Comparison of ENCODE assay signal across 8 mouse cellular contexts in genomic region chr6:39592401-39593214, GRCm38 (mm10). TPM values are rescaled to one million over a fixed set of nuclear protein-coding genes. Genes with fewer than 3 reads are reported as not detected.
DNase-seq lines count a peak whose midpoint lies in the region; ATAC-seq lines count a peak whose summit lies in the region.

Gene Ndufb2, plus strand, starts transcription at chr6:39592574.

- WGBS in lung, embryonic 16.5 days: under 1% methylated on average over 56 of the region's 56 CpGs

- peak; percentile 99 for ATAC-seq in hematopoietic stem cell, adult 5-6 weeks (replicated peaks in 1 of 2; ENCODE audit: insufficient read depth in 1 of 2, low FRiP score in 2 of 2, low TSS enrichment in 1 of 2, low read depth in 1 of 2, poor library complexity in 2 of 2, severe bottlenecking in 2 of 2)
- ATAC-seq in lung, embryonic 16.5 days (ENCODE audit: low read depth): peak; percentile 99

- H3K4me1 ChIP-seq in lung, embryonic 16.5 days (replicated peaks; ENCODE audit: control insufficient read depth, insufficient read depth, low read length): peaks cover 8% of the 10 kb centered on the region

- peaks cover 12% of the 10 kb centered on the region for H3K36me3 ChIP-seq in lung, embryonic 16.5 days (ENCODE audit: control insufficient read depth, insufficient read depth, low read length)

- peak; percentile 83 for DNase-seq in MEL-GATA-1-ER (ENCODE audit: extremely low read depth, low read depth)
- peak; percentile 96 for DNase-seq in cerebellum, adult 8-10 months
- DNase-seq in forelimb bud, embryonic 11.5 days (ENCODE audit: low read depth, low spot score): peak; percentile 94
- peak; percentile 95 for DNase-seq in layer of hippocampus, adult 9-10 months (ENCODE audit: low spot score)
- DNase-seq in ovary, postnatal 10 days (ENCODE audit: low spot score): peak; percentile 94
- peak; percentile 87 for DNase-seq in thymus, postnatal 10 days (ENCODE audit: low spot score in 2 of 2)

- peak within 1 kb of the TSS; percentile 91 for H3K9ac ChIP-seq in lung, embryonic 16.5 days (ENCODE audit: low read length)

- no peaks in the 10 kb centered on the region for H3K9me3 ChIP-seq in lung, embryonic 16.5 days (ENCODE audit: control insufficient read depth, low read length)

- H3K4me3 ChIP-seq in lung, embryonic 16.5 days (ENCODE audit: low read length): peak within 1 kb of the TSS; percentile 88

- H3K4me2 ChIP-seq in lung, embryonic 16.5 days (ENCODE audit: low read depth, low read length): peak within 1 kb of the TSS; percentile 87

- H3K27me3 ChIP-seq in lung, embryonic 16.5 days (ENCODE audit: control insufficient read depth, insufficient read depth, low read depth, low read length): no peaks in the 10 kb centered on the region

- H3K27ac ChIP-seq in lung, embryonic 16.5 days (ENCODE audit: low read length): peak within 1 kb of the TSS; percentile 92

RNA-seq across cellular contexts. Expression of gene Ndufb2, which starts in this region (rescaled TPM):
- 55.3 and 60.3 TPM in 2 replicates for total RNA-seq in hematopoietic stem cell, adult 5-6 weeks (2017)
- polyA plus RNA-seq in lung, embryonic 16.5 days (2015; fragmentation: Nextera tagmentation; extraction: Ambion mirVana): 312 and 332 TPM in 2 replicates

Comparison
In these comparisons a context has a peak if more than half of its experiments do, and no peak if none do; other contexts are left out.
1. Peak in every context shown above with its lines: DNase-seq, ATAC-seq, H3K4me3 ChIP-seq and H3K27ac ChIP-seq.